Mouse (Mus musculus) midbrain, embryonic 16.5 days (tissue): ENCODE measurements around the gene Lin52. TPM values are rescaled to one million over a fixed set of nuclear protein-coding genes. Genes with fewer than 3 reads are reported as not detected.

ENCODE experiments used
- ATAC-seq: fragments of 200-750 bp; cut with Nextera tagmentation; 2 replicates; pipeline ENCODE4 v1.8.0; 2017; ENCODE audit warnings: moderate TSS enrichment
- H3K27ac ChIP-seq: fragments of 300-500 bp; sonication (generic); 2 replicates; pipeline ENCODE4 v1.5.1; 2014; ENCODE audit warnings: mild to moderate bottlenecking, low read length, mixed read lengths
- H3K27me3 ChIP-seq: fragments of 300-500 bp; sonication (generic); 2 replicates; pipeline ENCODE4 v1.6.1; 2014; ENCODE audit warnings: low read depth, low read length, mixed read lengths; ENCODE audit not compliant: control insufficient read depth, insufficient read depth
- H3K36me3 ChIP-seq: fragments of 300-500 bp; sonication (generic); 2 replicates; pipeline ENCODE4 v1.6.1; 2014; ENCODE audit warnings: mild to moderate bottlenecking, low read length, moderate library complexity, mixed read lengths; ENCODE audit not compliant: control insufficient read depth, insufficient read depth
- H3K4me1 ChIP-seq: fragments of 300-500 bp; sonication (generic); 2 replicates; pipeline ENCODE4 v1.6.1; 2014; ENCODE audit warnings: mild to moderate bottlenecking, low read length, mixed read lengths; ENCODE audit not compliant: control insufficient read depth, insufficient read depth
- H3K4me2 ChIP-seq: fragments of 300-500 bp; sonication (generic); 2 replicates; pipeline ENCODE4 v1.6.1; 2014; ENCODE audit warnings: mild to moderate bottlenecking, low read length, mixed read lengths
- H3K4me3 ChIP-seq: fragments of 300-500 bp; sonication (generic); 2 replicates; pipeline ENCODE4 v1.5.1; 2014; ENCODE audit warnings: low read depth, mild to moderate bottlenecking, low read length, moderate library complexity, mixed read lengths
- H3K9ac ChIP-seq: fragments of 300-500 bp; sonication (generic); 2 replicates; pipeline ENCODE4 v1.6.1; 2014; ENCODE audit warnings: low read depth, low read length, mixed read lengths
- H3K9me3 ChIP-seq: fragments of 300-500 bp; sonication (generic); replicated peaks from 2 replicates; pipeline ENCODE4 v1.6.1; 2014; ENCODE audit warnings: mild to moderate bottlenecking, low read length, mixed read lengths; ENCODE audit not compliant: control insufficient read depth, poor library complexity, severe bottlenecking
- WGBS: fragments of 180-500 bp; shearing (Covaris S2); extraction: QIAGEN DNeasy Blood & Tissue Kit; methylation state at CpG from one replicate; pipeline ENCODE4 v1.1.7; 2014; 5-methylcytosine and 5-hydroxymethylcytosine counted together
- polyA plus RNA-seq: library from polyadenylated mRNA; unstranded; fragments of >200 nt; fragmentation: Nextera tagmentation; extraction: Ambion mirVana; gene quantifications from 2 replicates; pipeline ENCODE4 v1.2.1, GENCODE M21; 2015

The Lin52 gene
- polyA plus RNA-seq, 1 experiment from 2014 or later, result 36.1 TPM

- 0 out of 2 replicates have a peak overlapping the region, but pooled peaks have one; percentile 6 for H3K27ac ChIP-seq
- no peaks in the 10 kb centered on the region for H3K9me3 ChIP-seq
- H3K4me1 ChIP-seq, result peaks cover 4% of the 10 kb centered on the region; the same call in 1 of the 2 replicates
- peak; percentile 69 for ATAC-seq
- under 1% methylated on average over 52 of the region's 54 CpGs for WGBS
- peak overlapping the region; percentile 76 for H3K4me2 ChIP-seq
- H3K27me3 ChIP-seq, result no peaks in the 10 kb centered on the region; the same call in 1 of the 2 replicates
- peak overlapping the region; percentile 59 for H3K9ac ChIP-seq
- H3K36me3 ChIP-seq, result no peaks in the 10 kb centered on the region
- H3K4me3 ChIP-seq, result peak overlapping the region; percentile 55
Measured at GRCm38 (mm10) chr12:84589825-84590761, 138.9 kb downstream of the Lin52 start.

Other genes starting within 250 kb of the Lin52 start
- 2.7 and 3.6 TPM in 2 replicates for gene Elmsan1, start 232.5 kb upstream of the Lin52 start, polyA plus RNA-seq
- 17.8 and 19.8 TPM in 2 replicates for gene Ptgr2, start 166.2 kb upstream of the Lin52 start, polyA plus RNA-seq
- 59.4 and 73.1 TPM in 2 replicates for gene Zfp410, start 134.6 kb upstream of the Lin52 start, polyA plus RNA-seq
- gene Coq6, start 89.8 kb upstream of the Lin52 start, polyA plus RNA-seq, result 40.7 and 43.7 TPM in 2 replicates
- 21.1 and 24.0 TPM in 2 replicates for gene Fam161b, start 89.6 kb upstream of the Lin52 start, polyA plus RNA-seq
- 13.8 and 15.2 TPM in 2 replicates for gene Entpd5, start 42.4 kb upstream of the Lin52 start, polyA plus RNA-seq
- 4.6 and 4.7 TPM in 2 replicates for gene Bbof1, start 42.4 kb upstream of the Lin52 start, polyA plus RNA-seq
- 22.3 and 22.4 TPM in 2 replicates for gene Rnf113a2, start 34.2 kb upstream of the Lin52 start, polyA plus RNA-seq
- gene Aldh6a1, start 418 bp upstream of the Lin52 start, polyA plus RNA-seq, result 33.6 and 34.2 TPM in 2 replicates
- 1.5 and 1.9 TPM in 2 replicates for gene Vsx2, start 118.3 kb downstream of the Lin52 start, polyA plus RNA-seq
- 13.9 and 14.5 TPM in 2 replicates for gene Abcd4, start 166.0 kb downstream of the Lin52 start, polyA plus RNA-seq
- 0.08 and 0.09 TPM in 2 replicates for gene Vrtn, start 189.6 kb downstream of the Lin52 start, polyA plus RNA-seq
- 7.7 and 10.9 TPM in 2 replicates for gene Syndig1l, start 247.4 kb downstream of the Lin52 start, polyA plus RNA-seq